Mouse (Mus musculus) neural tube, embryonic 13.5 days (tissue): ENCODE results near the gene Slc4a2. TPM values are rescaled to one million over a fixed set of nuclear protein-coding genes. Genes with fewer than 3 reads are reported as not detected.
A peak's percentile ranks its signal among the peaks of the same experiment; 100 is the strongest.

Experiments
- ATAC-seq: fragments of 200-750 bp; cut with Nextera tagmentation; 2 replicates; pipeline ENCODE4 v1.8.0; 2017; ENCODE audit warnings: low read depth, mild to moderate bottlenecking, moderate TSS enrichment, moderate library complexity
- H3K27ac ChIP-seq: fragments of 300-500 bp; sonication (generic); replicated peaks from 2 replicates; pipeline ENCODE4 v1.5.1; 2015; ENCODE audit warnings: moderate library complexity, mild to moderate bottlenecking, inconsistent platforms
- H3K27me3 ChIP-seq: fragments of 300-500 bp; sonication (generic); 2 replicates; pipeline ENCODE4 v1.6.1; 2015; ENCODE audit warnings: mild to moderate bottlenecking, inconsistent platforms
- H3K36me3 ChIP-seq: fragments of 300-500 bp; sonication (generic); 2 replicates; pipeline ENCODE4 v1.6.1; 2015; ENCODE audit warnings: mild to moderate bottlenecking, inconsistent platforms
- H3K4me1 ChIP-seq: fragments of 300-500 bp; sonication (generic); replicated peaks from 2 replicates; pipeline ENCODE4 v1.6.1; 2015; ENCODE audit warnings: inconsistent platforms
- H3K4me2 ChIP-seq: fragments of 300-500 bp; sonication (generic); 2 replicates; pipeline ENCODE4 v1.6.1; 2015; ENCODE audit warnings: inconsistent platforms, mild to moderate bottlenecking, moderate library complexity
- H3K4me3 ChIP-seq: fragments of 300-500 bp; sonication (generic); 2 replicates; pipeline ENCODE4 v1.5.1; 2015; ENCODE audit warnings: mild to moderate bottlenecking, inconsistent platforms
- H3K9ac ChIP-seq: fragments of 300-500 bp; sonication (generic); 2 replicates; pipeline ENCODE4 v1.6.1; 2015; ENCODE audit warnings: moderate library complexity, mild to moderate bottlenecking, inconsistent platforms
- H3K9me3 ChIP-seq: fragments of 300-500 bp; sonication (generic); 2 replicates; pipeline ENCODE4 v1.6.1; 2016; ENCODE audit warnings: inconsistent platforms
- WGBS: fragments of 180-500 bp; shearing (Covaris S2); methylation state at CpG from one replicate; pipeline ENCODE4 v1.1.7; 2015; 5-methylcytosine and 5-hydroxymethylcytosine counted together
- polyA plus RNA-seq: library from polyadenylated mRNA; unstranded; fragments of >200 nt; fragmentation: Nextera tagmentation; extraction: Ambion mirVana; gene quantifications from 2 replicates; pipeline ENCODE4 v1.2.1, GENCODE M21; 2015

Gene Slc4a2
- polyA plus RNA-seq, 1 experiment from 2014 or later, result 18.5 TPM

DNA sequence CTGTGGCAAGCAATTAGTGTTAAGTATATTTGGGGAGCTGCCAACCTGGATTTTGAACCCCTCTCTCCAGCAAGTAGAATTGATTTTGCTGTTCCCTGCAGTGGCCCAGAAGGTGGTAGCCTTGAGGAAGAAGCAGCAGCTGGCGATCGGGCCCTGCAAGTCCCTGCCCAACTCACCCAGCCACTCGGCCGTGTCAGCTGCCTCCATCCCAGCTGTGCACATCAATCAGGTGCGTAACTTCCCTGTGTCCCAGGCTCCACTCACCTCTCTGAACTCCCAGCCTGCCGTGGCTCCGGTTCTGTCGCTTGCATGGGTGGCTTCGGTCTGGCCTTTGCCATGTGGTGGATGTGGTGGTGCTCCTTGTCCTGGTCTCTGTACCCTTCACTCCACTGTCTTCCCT, 54.3 kb downstream of the Slc4a2 start:
- no peak for ATAC-seq
- Histone ChIP-seq H3K9me3 (no peaks in the 10 kb centered on the region), H3K4me3 (no peak overlapping the region), H3K4me2 (no peak overlapping the region), H3K27ac (no peak overlapping the region), H3K4me1 (peaks cover 59% of the 10 kb centered on the region), H3K9ac (no peak overlapping the region), H3K27me3 (peaks cover 27% of the 10 kb centered on the region), H3K36me3 (peaks cover 59% of the 10 kb centered on the region)
- 79% methylated on average over 9 of the region's 9 CpGs for WGBS

DNA sequence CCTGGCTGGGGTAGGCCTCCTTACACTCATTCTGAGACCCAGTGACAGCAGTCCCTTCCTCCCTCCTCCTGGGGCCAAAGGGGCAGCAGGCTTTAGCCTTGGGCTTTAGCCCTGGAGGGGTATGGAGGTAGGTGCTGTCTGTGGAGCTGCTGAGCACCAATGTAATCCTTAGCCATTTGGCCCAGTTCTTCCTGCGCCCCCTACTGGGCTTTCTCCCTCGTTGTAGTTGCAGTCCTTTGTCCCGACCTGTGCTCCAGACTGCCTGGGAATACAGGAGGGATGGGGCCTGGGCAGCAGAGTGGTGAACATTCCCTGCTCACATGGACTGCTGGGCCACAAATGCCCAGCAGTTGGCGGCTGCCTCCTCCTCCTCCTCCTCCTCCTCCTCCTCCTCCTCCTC, 58.0 kb downstream of the Slc4a2 start:
- 14% methylated on average over 4 of the region's 4 CpGs for WGBS
- no peak overlapping the region for H3K9ac ChIP-seq

DNA sequence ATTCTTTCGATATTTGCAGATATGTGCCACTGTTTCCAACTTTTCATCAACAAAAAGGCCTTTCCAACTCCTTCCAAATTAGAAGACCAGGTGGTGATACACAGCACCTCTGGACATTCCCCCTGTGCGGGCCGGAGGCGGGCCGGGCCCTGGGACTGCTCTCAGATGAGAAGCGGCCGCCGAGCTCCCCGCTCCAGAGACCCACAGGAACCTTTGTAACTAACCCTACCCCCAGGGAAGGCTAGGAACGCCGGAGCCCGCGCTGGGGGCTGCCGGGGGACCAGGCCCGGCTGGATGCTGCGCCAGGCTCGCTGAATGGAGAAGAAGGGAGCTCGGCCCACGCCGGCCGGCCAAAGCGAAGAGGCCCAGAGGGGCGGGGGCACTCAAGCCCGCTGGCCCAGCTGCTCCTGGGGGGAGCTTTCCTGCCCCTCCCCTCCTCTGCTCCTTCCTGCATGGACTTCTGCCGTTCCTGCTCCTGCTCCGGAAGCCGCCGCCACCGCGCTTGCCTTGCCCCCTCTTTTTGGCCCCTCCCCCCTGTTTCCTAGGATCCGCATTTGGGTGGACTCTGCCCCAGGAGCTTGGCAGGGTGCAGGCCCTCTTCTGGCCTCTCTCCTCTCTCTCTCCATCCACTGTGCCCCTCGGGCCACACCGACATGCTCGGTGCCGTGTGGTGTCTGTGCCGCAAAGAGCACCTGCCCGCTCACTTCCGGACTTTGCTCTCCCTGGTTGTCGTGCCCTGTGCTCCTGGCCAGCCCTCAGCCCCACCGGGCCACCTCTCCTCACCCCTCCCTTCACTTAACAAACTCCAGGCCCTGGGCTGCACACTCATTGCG, 58.8 kb downstream of the Slc4a2 start:
- no peak overlapping the region for H3K4me2 ChIP-seq
- WGBS, result 51% methylated on average over 40 of the region's 41 CpGs
- no peaks in the 10 kb centered on the region for H3K27me3 ChIP-seq
- no peak overlapping the region for H3K4me3 ChIP-seq
- H3K9me3 ChIP-seq, result no peaks in the 10 kb centered on the region
- peak overlapping the region; percentile 31; the same call in 1 of the 2 replicates for H3K9ac ChIP-seq
- peak overlapping the region; percentile 42 for H3K27ac ChIP-seq
- no peak for ATAC-seq
- peaks cover 73% of the 10 kb centered on the region for H3K36me3 ChIP-seq
- H3K4me1 ChIP-seq, result peaks cover 71% of the 10 kb centered on the region

More for the DNA sequence above, 58.0 kb downstream of the Slc4a2 start:
- no peak for ATAC-seq
- no peak overlapping the region for H3K4me3 ChIP-seq
- H3K27me3 ChIP-seq, result no peaks in the 10 kb centered on the region
- peaks cover 73% of the 10 kb centered on the region for H3K36me3 ChIP-seq
- peak overlapping the region; percentile 15; the same call in 1 of the 2 replicates for H3K27ac ChIP-seq
- H3K4me1 ChIP-seq, result peaks cover 63% of the 10 kb centered on the region
- no peaks in the 10 kb centered on the region for H3K9me3 ChIP-seq
- H3K4me2 ChIP-seq, result no peak overlapping the region

DNA sequence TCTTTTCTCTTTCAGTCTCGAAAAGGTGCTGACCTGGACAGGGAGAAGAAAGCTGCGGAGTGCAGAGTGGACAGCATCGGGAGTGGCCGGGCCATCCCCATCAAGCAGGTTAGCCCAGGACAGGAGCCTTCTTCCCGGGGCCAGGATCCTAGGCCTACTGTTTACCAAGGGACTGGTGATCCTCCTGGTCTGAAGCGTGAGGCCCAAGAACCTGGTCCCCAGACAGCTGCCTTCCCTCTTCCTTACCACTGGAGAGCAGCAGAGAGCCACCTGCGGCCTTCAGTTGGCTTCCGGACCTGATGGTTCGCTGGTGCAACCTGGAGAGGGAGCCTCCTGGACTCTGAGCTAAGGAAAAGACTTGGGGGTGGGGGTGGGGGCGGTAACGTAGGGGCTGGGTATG, 59.7 kb downstream of the Slc4a2 start:
- H3K4me1 ChIP-seq, result peaks cover 79% of the 10 kb centered on the region
- H3K4me3 ChIP-seq, result no peak overlapping the region
- peak overlapping the region; percentile 42; the same call in 1 of the 2 replicates for H3K27ac ChIP-seq
- peaks cover 73% of the 10 kb centered on the region for H3K36me3 ChIP-seq
- no peaks in the 10 kb centered on the region for H3K27me3 ChIP-seq
- no peaks in the 10 kb centered on the region for H3K9me3 ChIP-seq
- no peak overlapping the region for H3K4me2 ChIP-seq
- 25% methylated on average over 11 of the region's 11 CpGs for WGBS
- peak; percentile 5; the same call in 1 of the 2 replicates for ATAC-seq
- H3K9ac ChIP-seq, result peak overlapping the region; percentile 27; the same call in 1 of the 2 replicates

DNA sequence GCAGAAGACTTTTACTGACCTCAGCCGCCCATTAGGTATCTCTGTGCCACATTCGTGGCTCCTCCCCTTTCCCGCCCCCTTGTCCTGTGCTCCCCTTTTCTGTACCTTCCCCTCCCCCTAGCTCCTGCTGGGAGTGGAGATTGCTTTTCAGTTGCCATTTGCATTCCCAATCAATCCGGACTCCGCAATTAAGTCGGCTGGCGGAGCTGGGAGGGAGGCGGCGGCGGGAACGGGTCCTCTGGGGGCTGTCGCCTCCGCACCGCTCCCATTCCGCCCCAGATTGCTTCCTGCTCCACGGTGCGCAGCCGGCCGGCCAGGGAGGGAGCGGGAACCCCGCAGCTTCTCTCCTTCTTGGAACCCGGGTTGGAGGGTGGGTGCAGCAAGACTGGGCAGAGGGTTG, 61.3 kb downstream of the Slc4a2 start:
- peak overlapping the region; percentile 91 for H3K27ac ChIP-seq
- H3K27me3 ChIP-seq, result no peaks in the 10 kb centered on the region
- peaks cover 96% of the 10 kb centered on the region for H3K4me1 ChIP-seq
- peak overlapping the region; percentile 55; the same call in 1 of the 2 replicates for H3K9ac ChIP-seq
- peak; percentile 60 for ATAC-seq
- peak overlapping the region; percentile 25 for H3K4me3 ChIP-seq
- peak overlapping the region; percentile 51 for H3K4me2 ChIP-seq
- peaks cover 74% of the 10 kb centered on the region for H3K36me3 ChIP-seq
- 13% methylated on average over 22 of the region's 22 CpGs for WGBS
- H3K9me3 ChIP-seq, result no peaks in the 10 kb centered on the region

DNA sequence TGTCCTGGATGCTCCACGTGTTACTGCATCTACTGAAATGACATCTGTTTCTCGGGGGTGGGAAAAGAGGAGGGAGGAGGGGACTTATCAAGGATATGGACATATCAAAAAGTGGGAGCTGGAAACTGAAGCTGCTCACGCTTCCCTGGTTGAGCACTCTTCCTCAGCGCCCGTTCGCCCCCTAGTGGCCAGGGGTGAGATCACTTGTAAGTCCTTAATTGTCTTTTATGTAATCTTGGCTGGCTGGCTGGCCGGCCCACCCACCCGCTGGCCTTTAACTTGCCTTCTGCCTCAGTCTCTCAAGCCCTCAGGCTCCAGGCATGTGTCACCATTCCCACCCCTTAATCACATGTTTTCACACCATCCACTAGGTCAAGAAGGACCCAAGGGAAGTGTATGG, 62.5 kb downstream of the Slc4a2 start:
- Histone ChIP-seq H3K4me3 (no peak overlapping the region), H3K27ac (peak overlapping the region; percentile 91), H3K36me3 (peaks cover 74% of the 10 kb centered on the region), H3K4me1 (peaks cover 94% of the 10 kb centered on the region), H3K27me3 (no peaks in the 10 kb centered on the region), H3K4me2 (no peak overlapping the region), H3K9ac (no peak overlapping the region), H3K9me3 (no peaks in the 10 kb centered on the region)
- 2% methylated on average over 8 of the region's 8 CpGs for WGBS
- no peak for ATAC-seq

DNA sequence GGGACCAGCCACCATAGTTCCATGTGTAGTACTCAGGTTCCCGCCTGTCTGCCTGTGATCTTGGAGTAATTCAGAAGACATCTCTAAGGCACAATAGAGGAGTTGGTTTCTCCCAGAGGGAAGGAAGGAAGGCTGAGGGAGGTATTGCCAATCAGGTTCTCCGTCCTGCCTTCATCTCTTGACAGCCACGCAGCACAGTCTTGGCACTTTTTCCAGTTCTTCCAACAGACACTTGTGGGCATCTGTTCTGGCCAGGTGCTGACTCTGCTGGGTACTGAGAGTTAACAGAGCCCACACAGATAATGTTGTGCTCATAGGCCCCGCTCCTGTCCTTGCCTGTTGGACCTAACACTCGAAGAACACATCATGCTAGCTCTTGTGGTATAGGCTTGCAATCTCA, 63.1 kb downstream of the Slc4a2 start:
- Histone ChIP-seq H3K27ac (peak overlapping the region; percentile 91; the same call in 1 of the 2 replicates), H3K9me3 (no peaks in the 10 kb centered on the region), H3K9ac (no peak overlapping the region), H3K36me3 (peaks cover 76% of the 10 kb centered on the region), H3K27me3 (no peaks in the 10 kb centered on the region), H3K4me2 (no peak overlapping the region), H3K4me3 (no peak overlapping the region), H3K4me1 (peaks cover 94% of the 10 kb centered on the region)
- no peak for ATAC-seq
- 89% methylated on average over 5 of the region's 5 CpGs for WGBS

DNA sequence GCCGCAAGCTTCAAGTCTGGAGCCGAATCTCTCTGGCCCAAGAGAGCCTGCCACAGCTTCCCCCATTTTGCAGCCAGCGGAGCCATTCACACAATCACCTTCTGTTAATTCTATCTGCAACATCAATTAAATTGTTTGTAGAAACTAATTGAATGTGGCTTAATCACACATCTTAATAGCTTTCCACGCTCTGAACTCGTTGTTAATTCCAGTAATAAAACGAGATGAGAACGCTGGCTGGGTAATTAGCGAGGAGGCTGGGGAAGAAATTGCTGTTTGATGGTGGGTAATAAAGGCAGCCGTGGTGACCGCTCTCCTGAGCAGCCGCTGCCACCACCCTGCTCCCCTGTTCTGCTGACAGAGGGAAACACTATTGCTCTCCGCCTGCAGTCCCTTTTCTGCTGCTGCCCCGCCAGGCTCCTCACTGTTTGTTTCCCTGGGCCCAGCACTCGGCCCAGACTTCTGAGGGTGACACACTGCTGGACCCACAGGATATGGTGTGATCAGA, 66.8 kb downstream of the Slc4a2 start:
- Histone ChIP-seq H3K9me3 (no peaks in the 10 kb centered on the region), H3K4me2 (no peak overlapping the region), H3K27ac (peak overlapping the region; percentile 90), H3K4me1 (peaks cover 93% of the 10 kb centered on the region), H3K36me3 (peaks cover 82% of the 10 kb centered on the region), H3K9ac (no peak overlapping the region), H3K4me3 (no peak overlapping the region), H3K27me3 (no peaks in the 10 kb centered on the region)
- WGBS, result 17% methylated on average over 14 of the region's 14 CpGs
- ATAC-seq, result peak; percentile 58

Other genes with a start within 250 kb of the Slc4a2 start
- gene Kcnh2, start 72.2 kb upstream of the Slc4a2 start, polyA plus RNA-seq, result 13.5 and 15.5 TPM in 2 replicates
- gene Nos3, start 59.0 kb upstream of the Slc4a2 start, polyA plus RNA-seq, result 9.3 and 9.6 TPM in 2 replicates
- 1.1 TPM in 2 replicates for gene Atg9b, start 31.7 kb upstream of the Slc4a2 start, polyA plus RNA-seq
- 46.7 and 47.4 TPM in 2 replicates for gene Abcb8, start 30.2 kb upstream of the Slc4a2 start, polyA plus RNA-seq
- 1.8 and 3.0 TPM in 2 replicates for gene Asic3, start 10.4 kb upstream of the Slc4a2 start, polyA plus RNA-seq
- gene Cdk5, start 307 bp upstream of the Slc4a2 start, polyA plus RNA-seq, result 93.2 and 102 TPM in 2 replicates
- 89.4 and 102 TPM in 2 replicates for gene Fastk, start 21.4 kb downstream of the Slc4a2 start, polyA plus RNA-seq
- gene Tmub1, start 24.0 kb downstream of the Slc4a2 start, polyA plus RNA-seq, result 51.2 TPM in 2 replicates
- 64.6 and 80.9 TPM in 2 replicates for gene Agap3, start 28.3 kb downstream of the Slc4a2 start, polyA plus RNA-seq
- 11.2 and 16.1 TPM in 2 replicates for gene Gbx1, start 103.4 kb downstream of the Slc4a2 start, polyA plus RNA-seq
- 0.15 and 0.25 TPM in 2 replicates for gene Asb10, start 117.1 kb downstream of the Slc4a2 start, polyA plus RNA-seq
- gene 4931409K22Rik, start 133.0 kb downstream of the Slc4a2 start, polyA plus RNA-seq, result 0.08 and 0.17 TPM in 2 replicates
- 91.2 and 99.1 TPM in 2 replicates for gene Abcf2, start 153.6 kb downstream of the Slc4a2 start, polyA plus RNA-seq
- gene Chpf2, start 162.9 kb downstream of the Slc4a2 start, polyA plus RNA-seq, result 19.1 and 19.9 TPM in 2 replicates
- gene Smarcd3, start 200.6 kb downstream of the Slc4a2 start, polyA plus RNA-seq, result 91.1 and 99.2 TPM in 2 replicates